17 mouse cellular contexts compared by ENCODE assay signal in the genomic region with DNA sequence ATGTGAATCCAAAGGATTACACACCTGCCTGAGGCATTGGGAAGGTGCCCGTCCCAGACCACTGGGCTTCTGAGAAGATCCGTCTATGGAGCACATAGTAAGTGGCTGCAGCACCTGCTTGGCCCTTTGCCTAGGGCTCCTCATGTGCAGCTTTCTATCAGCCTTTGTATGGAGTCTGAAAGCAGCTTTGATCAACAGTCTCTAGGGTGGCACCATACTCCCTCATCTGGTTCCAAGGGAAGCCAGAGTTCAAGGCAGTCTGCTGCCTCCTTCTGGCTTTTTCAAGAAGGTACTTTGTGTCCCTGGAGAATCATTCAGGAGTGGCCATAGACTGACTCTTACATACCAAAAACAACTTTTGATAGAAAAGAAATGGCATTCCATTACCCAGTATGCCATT.
DNase-seq lines count a peak whose midpoint lies in the region; ATAC-seq and TF ChIP-seq lines count a peak whose summit lies in the region.
"Had no signal": no experiment of that assay in that cellular context is flagged by ENCODE, and none has a peak within 500 bp of the region (broad histone marks: within the 10 kb centered on the region; RNA-seq: fewer than 3 reads in every experiment).

No protein-coding gene starts in this region.

- H3K4me1 ChIP-seq in forebrain, postnatal 0 days (ENCODE audit: insufficient read depth): peaks cover 2% of the 10 kb centered on the region; the same call in 1 of the 2 replicates
- H3K4me1 ChIP-seq in forebrain, embryonic 15.5 days: peaks cover 21% of the 10 kb centered on the region
- H3K4me1 ChIP-seq in CH12.LX (ENCODE audit: control insufficient read depth in 1 of 2, insufficient read depth in 2 of 2): peaks cover 15 to 21% of the 10 kb centered on the region in 2 experiments
- H3K4me1 ChIP-seq: liver, embryonic 15.5 days had no signal

- TF ChIP-seq CTCF in forebrain, postnatal 0 days (IDR thresholded peaks at IDR 0.05; ENCODE audit: low read depth): peak; percentile 39
- peak; percentile 59 for TF ChIP-seq CTCF in layer of hippocampus, adult 2 months (conservative IDR thresholded peaks at IDR 0.05)
- TF ChIP-seq CTCF in CH12.LX (conservative IDR thresholded peaks at IDR 0.05 in 1 of 2, IDR thresholded peaks at IDR 0.05 in 1 of 2; ENCODE audit: low read depth in 2 of 2, low read length in 2 of 2): peak in 1 of 2 experiments; percentile 83; a peak in 2 of 4 replicates

- H3K36me3 ChIP-seq in forebrain, postnatal 0 days (ENCODE audit: insufficient read depth): no peaks in the 10 kb centered on the region
- no peaks in the 10 kb centered on the region for H3K36me3 ChIP-seq in forebrain, embryonic 15.5 days
- no peaks in the 10 kb centered on the region for H3K36me3 ChIP-seq in CH12.LX (replicated peaks in 1 of 2; ENCODE audit: control insufficient read depth in 1 of 2, insufficient read depth in 1 of 2, low read length in 1 of 2)
- H3K36me3 ChIP-seq: forebrain, embryonic 10.5 days; heart, embryonic 13.5 days; hindbrain, embryonic 13.5 days; liver, embryonic 15.5 days had no signal

- no peak overlapping the region for H3K9ac ChIP-seq in forebrain, postnatal 0 days
- H3K9ac ChIP-seq in forebrain, embryonic 15.5 days (replicated peaks): no peak overlapping the region
- H3K9ac ChIP-seq in CH12.LX (ENCODE audit: insufficient read depth, low read depth): no peak overlapping the region
- H3K9ac ChIP-seq: heart, embryonic 13.5 days; hindbrain, embryonic 13.5 days; liver, embryonic 15.5 days had no signal

- DNase-seq in forebrain, postnatal 0 days: no peak
- DNase-seq in layer of hippocampus, adult 2 months (ENCODE audit: low spot score in 2 of 2): peak in 1 of 2 experiments; percentile 19
- no peak for DNase-seq in layer of hippocampus, postnatal 10 days (ENCODE audit: low spot score in 2 of 2)
- DNase-seq in CH12.LX (ENCODE audit: extremely low read depth): peak; percentile 27
- DNase-seq in left cerebral cortex, adult 9 months (ENCODE audit: low spot score in 2 of 2): peak; percentile 33 to 38
- DNase-seq in heart, adult 9 months (ENCODE audit: low spot score in 2 of 2): no peak
- DNase-seq: adrenal gland, postnatal 36 days; cerebellum, adult 11 months; gastrocnemius, postnatal 10 days; kidney, postnatal 10 days; spleen, adult 18-20 months had no signal

- no peaks in the 10 kb centered on the region for H3K79me2 ChIP-seq in CH12.LX (replicated peaks; ENCODE audit: control insufficient read depth, extremely low read depth, insufficient read depth, poor library complexity, severe bottlenecking)

- dilution Hi-C loops in CH12.LX (cut with MboI; ENCODE audit: extremely low pct_ligation_motif_present, extremely low pct_unique_long_range_greater_than_20kb, low sequenced_read_pairs): loop anchor here (25.0 kb wide), 1 partner anchor 247 kb away; no protein-coding TSS in a partner anchor

- H3K4me3 ChIP-seq in forebrain, postnatal 0 days (ENCODE audit: low read depth, low read length): no peak overlapping the region
- no peak overlapping the region for H3K4me3 ChIP-seq in forebrain, embryonic 15.5 days
- no peak overlapping the region for H3K4me3 ChIP-seq in layer of hippocampus, adult 2 months
- no peak overlapping the region for H3K4me3 ChIP-seq in CH12.LX (replicated peaks in 1 of 3; ENCODE audit: low read depth in 2 of 3, low read length in 2 of 3, poor library complexity in 1 of 3)
- H3K4me3 ChIP-seq: forebrain, embryonic 10.5 days; heart, embryonic 13.5 days; hindbrain, embryonic 13.5 days; liver, embryonic 15.5 days had no signal

- peak; percentile 73 for TF ChIP-seq RAD21 in CH12.LX (IDR thresholded peaks at IDR 0.05; ENCODE audit: low read depth, low read length)

- in situ Hi-C loops in CH12.LX (cut with MboI; ENCODE audit: low pct_ligation_motif_present, low pct_unique_long_range_greater_than_20kb, low sequenced_read_pairs): loop anchor here (5.0 to 25.0 kb wide), 2 partner anchors 257 to 478 kb away; no protein-coding TSS in a partner anchor

- no peak for ATAC-seq in forebrain, postnatal 0 days
- ATAC-seq in forebrain, embryonic 15.5 days (replicated peaks): no peak
- ATAC-seq in megakaryocyte-erythroid progenitor cell, adult 5-6 weeks (replicated peaks; ENCODE audit: low FRiP score, low TSS enrichment, poor library complexity, severe bottlenecking): no peak

- H3K9me3 ChIP-seq in forebrain, postnatal 0 days (ENCODE audit: low read length): no peaks in the 10 kb centered on the region
- no peaks in the 10 kb centered on the region for H3K9me3 ChIP-seq in forebrain, embryonic 15.5 days
- no peaks in the 10 kb centered on the region for H3K9me3 ChIP-seq in CH12.LX (replicated peaks; ENCODE audit: low read length)
- H3K9me3 ChIP-seq: forebrain, embryonic 10.5 days; heart, embryonic 13.5 days; hindbrain, embryonic 13.5 days; liver, embryonic 15.5 days had no signal

- H3K4me2 ChIP-seq in forebrain, postnatal 0 days (ENCODE audit: low read depth): no peak overlapping the region
- no peak overlapping the region for H3K4me2 ChIP-seq in forebrain, embryonic 15.5 days (replicated peaks)
- no peak overlapping the region for H3K4me2 ChIP-seq in CH12.LX (ENCODE audit: insufficient read depth, low read depth, poor library complexity, severe bottlenecking)
- H3K4me2 ChIP-seq: heart, embryonic 13.5 days; hindbrain, embryonic 13.5 days; liver, embryonic 15.5 days had no signal

- no peak overlapping the region for H3K27ac ChIP-seq in forebrain, postnatal 0 days (ENCODE audit: low read depth, low read length)
- H3K27ac ChIP-seq in forebrain, embryonic 15.5 days (replicated peaks): no peak overlapping the region
- peak overlapping the region; percentile 37; the same call in 1 of the 2 replicates for H3K27ac ChIP-seq in layer of hippocampus, adult 2 months
- H3K27ac ChIP-seq in CH12.LX (ENCODE audit: insufficient read depth, low read depth): no peak overlapping the region
- H3K27ac ChIP-seq: forebrain, embryonic 10.5 days; heart, embryonic 13.5 days; hindbrain, embryonic 13.5 days; liver, embryonic 15.5 days had no signal

- H3K27me3 ChIP-seq in forebrain, postnatal 0 days (ENCODE audit: insufficient read depth, low read length): no peaks in the 10 kb centered on the region
- H3K27me3 ChIP-seq in forebrain, embryonic 15.5 days: no peaks in the 10 kb centered on the region
- no peaks in the 10 kb centered on the region for H3K27me3 ChIP-seq in CH12.LX (replicated peaks)
- H3K27me3 ChIP-seq: heart, embryonic 13.5 days; hindbrain, embryonic 13.5 days; liver, embryonic 15.5 days had no signal

- WGBS in forebrain, postnatal 0 days: 54% methylated on average over 2 of the region's 2 CpGs
- 52% methylated on average over 2 of the region's 2 CpGs for WGBS in forebrain, embryonic 15.5 days

- TF ChIP-seq POLR2A in CH12.LX (IDR thresholded peaks at IDR 0.05; ENCODE audit: low read depth, low read length): no peak

- TF ChIP-seq EP300 in CH12.LX (IDR thresholded peaks at IDR 0.05; ENCODE audit: low read length): no peak

TF ChIP-seq in CH12.LX, 34 proteins besides CTCF, POLR2A, EP300 and RAD21:
- no peak for TF ChIP-seq USF1 (IDR thresholded peaks at IDR 0.05; ENCODE audit: low read depth, low read length)
- TF ChIP-seq MAFK (IDR thresholded peaks at IDR 0.05; ENCODE audit: insufficient replicate concordance, low read length): no peak
- TF ChIP-seq CHD2 (IDR thresholded peaks at IDR 0.05; ENCODE audit: low read length): no peak
- TF ChIP-seq KAT2A (IDR thresholded peaks at IDR 0.05; ENCODE audit: insufficient replicate concordance, low read length): no peak
- TF ChIP-seq MXI1 (IDR thresholded peaks at IDR 0.05; ENCODE audit: low read depth, low read length): no peak
- peak; percentile 20; the same call in 1 of the 2 replicates for TF ChIP-seq ZC3H11A (IDR thresholded peaks at IDR 0.05; ENCODE audit: low read depth, low read length)
- TF ChIP-seq SMC3 (IDR thresholded peaks at IDR 0.05; ENCODE audit: low read depth, low read length): peak; percentile 74
- no peak for TF ChIP-seq BHLHE40 (IDR thresholded peaks at IDR 0.05; ENCODE audit: low read depth, low read length)
- no peak for TF ChIP-seq NELFE (IDR thresholded peaks at IDR 0.05; ENCODE audit: low read depth, low read length)
- no peak for TF ChIP-seq UBTF (IDR thresholded peaks at IDR 0.05; ENCODE audit: low read depth, low read length)
- peak; percentile 49; the same call in 1 of the 2 replicates for TF ChIP-seq ZNF384 (IDR thresholded peaks at IDR 0.05; ENCODE audit: low read depth, low read length)
- TF ChIP-seq NRF1 (IDR thresholded peaks at IDR 0.05; ENCODE audit: low read depth, low read length): no peak
- TF ChIP-seq E2F4 (IDR thresholded peaks at IDR 0.05; ENCODE audit: insufficient replicate concordance, low read depth, low read length): no peak
- TF ChIP-seq MAZ (IDR thresholded peaks at IDR 0.05; ENCODE audit: low read depth, low read length): no peak
- no peak for TF ChIP-seq ETS1 (conservative IDR thresholded peaks at IDR 0.05; ENCODE audit: low read depth, low read length)
- no peak for TF ChIP-seq TBP (conservative IDR thresholded peaks at IDR 0.05; ENCODE audit: low read depth, low read length)
- no peak for TF ChIP-seq JUN (IDR thresholded peaks at IDR 0.05; ENCODE audit: insufficient read depth, low read depth, low read length)
- TF ChIP-seq USF2 (conservative IDR thresholded peaks at IDR 0.05; ENCODE audit: low read depth, low read length): no peak
- TF ChIP-seq ELF1 (IDR thresholded peaks at IDR 0.05; ENCODE audit: low read depth, low read length): no peak

Comparison
In these comparisons a context has a peak if more than half of its experiments do, and no peak if none do; other contexts are left out.
1. DNase-seq: peak in CH12.LX (single experiment) and left cerebral cortex, adult 9 months (2 of 2); none in forebrain, postnatal 0 days (single experiment), layer of hippocampus, postnatal 10 days (0 of 2) and heart, adult 9 months (0 of 2).